Mouse (Mus musculus): Measurements from ENCODE around the gene Mdm2.

DNA sequence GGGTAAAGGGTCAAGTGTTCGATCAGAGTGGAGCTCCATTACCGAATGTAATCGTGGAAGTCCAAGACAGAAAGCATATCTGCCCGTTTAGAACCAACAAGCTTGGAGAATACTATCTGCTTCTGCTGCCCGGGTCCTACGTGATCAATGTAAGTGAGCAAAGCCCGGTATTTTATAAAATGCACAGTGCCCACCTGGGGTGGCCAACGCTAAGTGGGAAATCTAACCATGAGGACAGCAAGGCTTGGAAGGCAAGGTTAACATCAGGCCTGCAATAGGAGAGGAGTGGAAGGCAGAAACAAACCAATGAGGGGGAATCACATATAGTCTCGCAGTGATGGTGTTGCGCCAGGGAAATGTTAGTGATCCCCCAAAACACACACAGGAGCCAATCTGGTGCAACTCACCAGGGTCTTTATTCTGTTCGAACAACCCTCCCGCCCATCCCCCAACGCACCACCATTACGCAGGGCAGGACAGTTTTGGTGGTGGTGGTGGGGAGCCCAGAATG, 30.5 kb downstream of the Mdm2 start:
- TF ChIP-seq CTCF (IDR thresholded peaks at IDR 0.05; ENCODE audit: extremely low read depth, insufficient read depth, low read length) = no peak
- no peak for TF ChIP-seq POLR2A (IDR thresholded peaks at IDR 0.05; ENCODE audit: extremely low read depth, insufficient read depth, low read length)
